Mouse (Mus musculus) CH12.LX (cell line): ENCODE data around the gene Gja5. TPM values are rescaled to one million over a fixed set of nuclear protein-coding genes. Genes with fewer than 3 reads are reported as not detected.
"Not testable (repeated sequence)": the region's sequence is repeated elsewhere in the genome, so short reads cannot be mapped to it uniquely, and the experiment has no call there.

Experiments
- DNase-seq: peaks from one replicate; pipeline ENCODE4 v3.0.0-alpha.2; 2013; ENCODE audit errors: extremely low read depth
- H3K27ac ChIP-seq: 2 replicates; pipeline ENCODE4 v1.5.1; 2012; ENCODE audit warnings: low read depth, mild to moderate bottlenecking, control low read depth, moderate library complexity; ENCODE audit not compliant: insufficient read depth
- H3K27me3 ChIP-seq: replicated peaks from 2 replicates; pipeline ENCODE3; 2012; ENCODE audit warnings: inconsistent platforms
- H3K36me3 ChIP-seq, 2 experiments: replicated peaks in 1 of 2; 2 replicates each; pipeline versions ENCODE3 to v1.6.1; 2012; ENCODE audit warnings: inconsistent platforms in 1 of 2, low read length in 1 of 2, mild to moderate bottlenecking in 1 of 2, mixed read lengths in 1 of 2, moderate library complexity in 1 of 2; ENCODE audit not compliant: control insufficient read depth in 1 of 2, insufficient read depth in 1 of 2
- H3K4me1 ChIP-seq, 2 experiments: 2 replicates each; pipeline ENCODE4 v1.6.1; 2012; ENCODE audit warnings: inconsistent platforms in 1 of 2, moderate library complexity in 1 of 2; ENCODE audit not compliant: insufficient read depth in 2 of 2, control insufficient read depth in 1 of 2
- H3K4me2 ChIP-seq: 2 replicates; pipeline ENCODE4 v1.6.1; 2012; ENCODE audit warnings: low read depth, mild to moderate bottlenecking, control low read depth; ENCODE audit not compliant: poor library complexity, insufficient read depth, severe bottlenecking
- H3K4me3 ChIP-seq, 3 experiments: fragments of 150-350 bp in 1 of 3; sonication (generic) in 1 of 3; replicated peaks in 1 of 3; 2 replicates each; pipeline versions ENCODE3 to v1.5.1; 2011 to 2012; ENCODE audit warnings: low read depth in 2 of 3, low read length in 2 of 3, mild to moderate bottlenecking in 2 of 3, moderate library complexity in 2 of 3, control low read depth in 1 of 3, improper control_type of control experiment in 1 of 3, inconsistent platforms in 1 of 3, mixed read lengths in 1 of 3; ENCODE audit not compliant: poor library complexity in 1 of 3
- H3K79me2 ChIP-seq: replicated peaks from 2 replicates; pipeline ENCODE4 v1.6.1; 2012; ENCODE audit warnings: mild to moderate bottlenecking, moderate library complexity; ENCODE audit not compliant: control insufficient read depth, poor library complexity, insufficient read depth, severe bottlenecking; ENCODE audit errors: extremely low read depth
- H3K9ac ChIP-seq: 2 replicates; pipeline ENCODE4 v1.6.1; 2012; ENCODE audit warnings: low read depth, mild to moderate bottlenecking, control low read depth, moderate library complexity; ENCODE audit not compliant: insufficient read depth
- H3K9me3 ChIP-seq: replicated peaks from 2 replicates; pipeline ENCODE3; 2012; ENCODE audit warnings: low read length, inconsistent platforms, mixed read lengths
- CHD1 ChIP-seq: IDR thresholded peaks from 2 replicates; pipeline ENCODE4 v1.6.1; 2012; ENCODE audit warnings: low read depth, low read length, improper control_type of control experiment, inconsistent platforms
- CHD2 ChIP-seq: IDR thresholded peaks from 2 replicates; pipeline ENCODE4 v1.6.1; 2011; ENCODE audit warnings: low read length, improper control_type of control experiment
- CTCF ChIP-seq, 2 experiments: IDR thresholded peaks in 1 of 2; conservative IDR thresholded peaks in 1 of 2; 2 replicates each; pipeline ENCODE4 v1.5.1; 2011 to 2012; ENCODE audit warnings: low read depth in 2 of 2, low read length in 2 of 2, improper control_type of control experiment in 1 of 2, inconsistent platforms in 1 of 2, mild to moderate bottlenecking in 1 of 2, moderate library complexity in 1 of 2
- ETS1 ChIP-seq: conservative IDR thresholded peaks from 2 replicates; pipeline ENCODE4 v1.6.1; 2012; ENCODE audit warnings: low read depth, mild to moderate bottlenecking, inconsistent platforms, low read length, improper control_type of control experiment, moderate library complexity
- HCFC1 ChIP-seq: IDR thresholded peaks from 2 replicates; pipeline ENCODE4 v1.6.1; 2012; ENCODE audit warnings: low read depth, mild to moderate bottlenecking, inconsistent platforms, low read length, improper control_type of control experiment
- IRF4 ChIP-seq: IDR thresholded peaks from 2 replicates; pipeline ENCODE4 v1.6.1; 2014; ENCODE audit warnings: low read depth, mild to moderate bottlenecking, inconsistent platforms, low read length, improper control_type of control experiment
- JUN ChIP-seq: IDR thresholded peaks from 2 replicates; pipeline ENCODE4 v1.6.1; 2011; ENCODE audit warnings: low read depth, mild to moderate bottlenecking, low read length, improper control_type of control experiment, moderate library complexity; ENCODE audit not compliant: insufficient read depth
- KAT2A ChIP-seq: IDR thresholded peaks from 2 replicates; pipeline ENCODE4 v1.6.1; 2012; ENCODE audit warnings: low read length, improper control_type of control experiment, inconsistent platforms; ENCODE audit not compliant: insufficient replicate concordance
- MAFK ChIP-seq: IDR thresholded peaks from 2 replicates; pipeline ENCODE4 v1.6.1; 2011; ENCODE audit warnings: low read length, improper control_type of control experiment; ENCODE audit not compliant: insufficient replicate concordance
- MAX ChIP-seq: IDR thresholded peaks from 2 replicates; pipeline ENCODE4 v1.6.1; 2011; ENCODE audit warnings: low read length, improper control_type of control experiment
- MAZ ChIP-seq: IDR thresholded peaks from 2 replicates; pipeline ENCODE4 v1.6.1; 2012; ENCODE audit warnings: low read depth, mild to moderate bottlenecking, inconsistent platforms, low read length, improper control_type of control experiment, moderate library complexity
- MEF2A ChIP-seq: IDR thresholded peaks from 2 replicates; pipeline ENCODE4 v1.6.1; 2014; ENCODE audit warnings: low read depth, mild to moderate bottlenecking, inconsistent platforms, low read length, improper control_type of control experiment, borderline replicate concordance
- NELFE ChIP-seq: IDR thresholded peaks from 2 replicates; pipeline ENCODE4 v1.6.1; 2011; ENCODE audit warnings: low read depth, low read length, improper control_type of control experiment
- TCF12 ChIP-seq: IDR thresholded peaks from 2 replicates; pipeline ENCODE4 v1.6.1; 2014; ENCODE audit warnings: low read depth, mild to moderate bottlenecking, inconsistent platforms, low read length, improper control_type of control experiment
- UBTF ChIP-seq: IDR thresholded peaks from 2 replicates; pipeline ENCODE4 v1.6.1; 2012; ENCODE audit warnings: low read depth, mild to moderate bottlenecking, inconsistent platforms, low read length, improper control_type of control experiment, moderate library complexity
- USF2 ChIP-seq: conservative IDR thresholded peaks from 2 replicates; pipeline ENCODE4 v1.6.1; 2011; ENCODE audit warnings: low read depth, low read length, improper control_type of control experiment
- ZC3H11A ChIP-seq: IDR thresholded peaks from 2 replicates; pipeline ENCODE4 v1.6.1; 2012; ENCODE audit warnings: low read depth, mild to moderate bottlenecking, inconsistent platforms, low read length, improper control_type of control experiment
- ZNF384 ChIP-seq: IDR thresholded peaks from 2 replicates; pipeline ENCODE4 v1.6.1; 2012; ENCODE audit warnings: low read depth, low read length, improper control_type of control experiment, inconsistent platforms
- dilution Hi-C: fragments of 300-500 bp; cut with MboI; formaldehyde crosslinking; loops from 2 replicates; pipeline ENCODE4 v1.14.3; 2020; ENCODE audit warnings: low sequenced_read_pairs; ENCODE audit not compliant: extremely low pct_unique_long_range_greater_than_20kb, extremely low pct_ligation_motif_present
- in situ Hi-C: fragments of 300-500 bp; cut with MboI; formaldehyde crosslinking; loops from 3 replicates; pipeline ENCODE4 v1.14.3; 2019; ENCODE audit warnings: low sequenced_read_pairs, low pct_ligation_motif_present, low pct_unique_long_range_greater_than_20kb, mixed read lengths
- polyA plus RNA-seq: library from polyadenylated mRNA; unstranded; fragments of >175 nt; gene quantifications from 2 replicates; pipeline ENCODE4 v1.2.1, GENCODE M21; 2012; ENCODE audit warnings: low read depth; ENCODE audit not compliant: insufficient read length
- total RNA-seq, 2 experiments: library from RNA; depleted of rRNA; stranded (reverse); fragments of 300-350 nt in 1 of 2; fragments of >200 nt in 1 of 2; gene quantifications; 2 replicates each; pipeline ENCODE4 v1.2.3; 2012 to 2014

Gja5 gene
- total and polyA plus RNA-seq, 3 experiments, result not detected

GRCm38 (mm10) chr3:97064046-97064445 lies 159.6 kb downstream of the Gja5 start:
- Histone ChIP-seq H3K4me1 (peaks cover 0 to 3% of the 10 kb centered on the region in 2 experiments; a peak in 2 of 4 replicates), H3K27me3 (no peaks in the 10 kb centered on the region), H3K9ac (no peak overlapping the region), H3K36me3 (no peaks in the 10 kb centered on the region), H3K79me2 (no peaks in the 10 kb centered on the region), H3K4me2 (no peak overlapping the region), H3K27ac (no peak overlapping the region), H3K9me3 (no peaks in the 10 kb centered on the region), H3K4me3 (no peak overlapping the region)
- dilution Hi-C loops (no loop called here), in situ Hi-C loops (no loop called here)
- TF ChIP-seq TCF12 (no peak), CHD2 (no peak), MAZ (no peak), CHD1 (no peak), UBTF (no peak), JUN (no peak), KAT2A (no peak), USF2 (no peak), ZC3H11A (no peak), CTCF (conservative IDR thresholded peaks at IDR 0.05 in 1 of 2, IDR thresholded peaks at IDR 0.05 in 1 of 2; ENCODE audit: low read depth in 2 of 2, low read length in 2 of 2) (no peak), MAX (no peak), MAFK (no peak), HCFC1 (no peak), MEF2A (no peak), IRF4 (no peak), ZNF384 (no peak), NELFE (no peak), ETS1 (no peak)
- DNase-seq, result no peak

GRCm38 (mm10) chr3:97069589-97069988 lies 165.1 kb downstream of the Gja5 start:
- H3K27ac ChIP-seq, result not testable (repeated sequence)

GRCm38 (mm10) chr3:97071916-97072315 lies 167.4 kb downstream of the Gja5 start:
- H3K9me3 ChIP-seq, DNase-seq, in situ Hi-C loops: not testable (repeated sequence)

More at GRCm38 (mm10) chr3:97069589-97069988, 165.1 kb downstream of the Gja5 start:
- H3K4me3 ChIP-seq, DNase-seq, H3K36me3 ChIP-seq, dilution Hi-C loops, H3K79me2 ChIP-seq, H3K9ac ChIP-seq, H3K4me2 ChIP-seq, H3K27me3 ChIP-seq, in situ Hi-C loops, H3K4me1 ChIP-seq, H3K9me3 ChIP-seq: not testable (repeated sequence)

GRCm38 (mm10) chr3:97072361-97072760 lies 167.9 kb downstream of the Gja5 start:
- DNase-seq, H3K27me3 ChIP-seq, H3K27ac ChIP-seq, H3K9me3 ChIP-seq, dilution Hi-C loops, in situ Hi-C loops, H3K4me2 ChIP-seq, H3K79me2 ChIP-seq, H3K9ac ChIP-seq, H3K4me3 ChIP-seq, H3K4me1 ChIP-seq, H3K36me3 ChIP-seq: not testable (repeated sequence)

More at GRCm38 (mm10) chr3:97071916-97072315, 167.4 kb downstream of the Gja5 start:
- H3K4me3 ChIP-seq, H3K27me3 ChIP-seq, H3K4me1 ChIP-seq, H3K9ac ChIP-seq, H3K79me2 ChIP-seq, H3K27ac ChIP-seq, dilution Hi-C loops, H3K36me3 ChIP-seq, H3K4me2 ChIP-seq: not testable (repeated sequence)
